Mouse (Mus musculus): Measurements from ENCODE around the gene Pdcd2l. TPM values are rescaled to one million over a fixed set of nuclear protein-coding genes. Genes with fewer than 3 reads are reported as not detected.

Pdcd2l gene
- polyA plus RNA-seq (2015; fragmentation: Nextera tagmentation; extraction: Ambion mirVana), result 20.9 and 26.0 TPM in 2 replicates

GRCm38 (mm10) chr7:34196132-34197128 lies at the start of gene Pdcd2l:
TSS of gene Pdcd2l (minus strand) at chr7:34196661.
- WGBS (ENCODE audit: insufficient replicate concordance), result 2% methylated on average over 70 of the region's 70 CpGs
- peaks cover 29% of the 10 kb centered on the region for H3K36me3 ChIP-seq (replicated peaks)
- ATAC-seq (ENCODE audit: insufficient read depth), result peak; percentile 94
- H3K4me2 ChIP-seq, result peak within 1 kb of the TSS; percentile 72
- no peaks in the 10 kb centered on the region for H3K9me3 ChIP-seq (replicated peaks)
- H3K27me3 ChIP-seq, result no peaks in the 10 kb centered on the region
- H3K9ac ChIP-seq, result peak within 1 kb of the TSS; percentile 72
- peak within 1 kb of the TSS; percentile 79 for H3K27ac ChIP-seq (replicated peaks)
- peak within 1 kb of the TSS; percentile 77 for H3K4me3 ChIP-seq (replicated peaks)
- peaks cover 17% of the 10 kb centered on the region for H3K4me1 ChIP-seq (replicated peaks)

- no peak for ATAC-seq (ENCODE audit: insufficient read depth)
- Histone ChIP-seq H3K4me1 (replicated peaks) (0 out of 2 replicates have a peak, but pooled peaks cover 1% of the 10 kb centered on the region), H3K9me3 (replicated peaks) (no peaks in the 10 kb centered on the region), H3K36me3 (replicated peaks) (peaks cover 87% of the 10 kb centered on the region), H3K9ac (no peak overlapping the region), H3K4me3 (replicated peaks) (no peak overlapping the region), H3K27ac (replicated peaks) (no peak overlapping the region), H3K27me3 (no peaks in the 10 kb centered on the region), H3K4me2 (no peak overlapping the region)
- 93% methylated on average over 11 of the region's 11 CpGs for WGBS (ENCODE audit: insufficient replicate concordance)
Measured at GRCm38 (mm10) chr7:34242176-34242575, 45.7 kb upstream of the Pdcd2l start.

- Histone ChIP-seq H3K4me2 (no peak overlapping the region), H3K27me3 (no peaks in the 10 kb centered on the region), H3K9me3 (replicated peaks) (no peaks in the 10 kb centered on the region), H3K4me1 (replicated peaks) (peaks cover 27% of the 10 kb centered on the region), H3K27ac (replicated peaks) (no peak overlapping the region), H3K36me3 (replicated peaks) (peaks cover 67% of the 10 kb centered on the region), H3K4me3 (replicated peaks) (no peak overlapping the region), H3K9ac (no peak overlapping the region)
- ATAC-seq (ENCODE audit: insufficient read depth), result no peak
- WGBS (ENCODE audit: insufficient replicate concordance), result 82% methylated on average over 5 of the region's 5 CpGs
Measured at GRCm38 (mm10) chr7:34238086-34238485, 41.6 kb upstream of the Pdcd2l start.

GRCm38 (mm10) chr7:34235602-34236001 lies 39.1 kb upstream of the Pdcd2l start:
- no peak for ATAC-seq (ENCODE audit: insufficient read depth)
- 76% methylated on average over 5 of the region's 5 CpGs for WGBS (ENCODE audit: insufficient replicate concordance)
- Histone ChIP-seq H3K36me3 (replicated peaks) (peaks cover 46% of the 10 kb centered on the region), H3K4me1 (replicated peaks) (peaks cover 49% of the 10 kb centered on the region), H3K27me3 (no peaks in the 10 kb centered on the region), H3K4me2 (no peak overlapping the region), H3K4me3 (replicated peaks) (no peak overlapping the region), H3K27ac (replicated peaks) (no peak overlapping the region), H3K9ac (no peak overlapping the region), H3K9me3 (replicated peaks) (no peaks in the 10 kb centered on the region)

- no peak for ATAC-seq (ENCODE audit: insufficient read depth)
- Histone ChIP-seq H3K27ac (replicated peaks) (peak overlapping the region; percentile 87), H3K4me2 (peak overlapping the region; percentile 90), H3K4me3 (replicated peaks) (peak overlapping the region; percentile 62), H3K9me3 (replicated peaks) (no peaks in the 10 kb centered on the region), H3K27me3 (no peaks in the 10 kb centered on the region), H3K4me1 (replicated peaks) (peaks cover 55% of the 10 kb centered on the region), H3K36me3 (replicated peaks) (peaks cover 39% of the 10 kb centered on the region), H3K9ac (peak overlapping the region; percentile 54)
- WGBS (ENCODE audit: insufficient replicate concordance), result 1% methylated on average over 17 of the region's 17 CpGs
Measured at GRCm38 (mm10) chr7:34234610-34235561, 38.4 kb upstream of the Pdcd2l start.

- H3K4me1 ChIP-seq (replicated peaks), result peaks cover 64% of the 10 kb centered on the region
Measured at GRCm38 (mm10) chr7:34233909-34234609, 37.6 kb upstream of the Pdcd2l start.

GRCm38 (mm10) chr7:34232785-34233725 lies 36.6 kb upstream of the Pdcd2l start:
- H3K9me3 ChIP-seq (replicated peaks), result no peaks in the 10 kb centered on the region
- WGBS (ENCODE audit: insufficient replicate concordance), result 36% methylated on average over 7 of the region's 7 CpGs
- peak overlapping the region; percentile 62 for H3K4me3 ChIP-seq (replicated peaks)
- peaks cover 21% of the 10 kb centered on the region for H3K36me3 ChIP-seq (replicated peaks)
- H3K27ac ChIP-seq (replicated peaks), result peak overlapping the region; percentile 87
- H3K27me3 ChIP-seq, result no peaks in the 10 kb centered on the region
- ATAC-seq (ENCODE audit: insufficient read depth), result no peak
- peak overlapping the region; percentile 54 for H3K9ac ChIP-seq
- peaks cover 74% of the 10 kb centered on the region for H3K4me1 ChIP-seq (replicated peaks)
- peak overlapping the region; percentile 90 for H3K4me2 ChIP-seq

More at GRCm38 (mm10) chr7:34233909-34234609, 37.6 kb upstream of the Pdcd2l start:
- Histone ChIP-seq H3K27ac (replicated peaks) (peak overlapping the region; percentile 87), H3K36me3 (replicated peaks) (peaks cover 31% of the 10 kb centered on the region), H3K27me3 (no peaks in the 10 kb centered on the region), H3K4me2 (peak overlapping the region; percentile 90), H3K9ac (peak overlapping the region; percentile 54), H3K4me3 (replicated peaks) (peak overlapping the region; percentile 62), H3K9me3 (replicated peaks) (no peaks in the 10 kb centered on the region)
- ATAC-seq (ENCODE audit: insufficient read depth), result peak; percentile 89
- WGBS (ENCODE audit: insufficient replicate concordance), result under 1% methylated on average over 46 of the region's 46 CpGs

- no peaks in the 10 kb centered on the region for H3K9me3 ChIP-seq (replicated peaks)
- H3K4me2 ChIP-seq, result peak within 1 kb of the TSS; percentile 96
- peaks cover 93% of the 10 kb centered on the region for H3K4me1 ChIP-seq (replicated peaks)
- H3K9ac ChIP-seq, result peak within 1 kb of the TSS; percentile 77
- no peaks in the 10 kb centered on the region for H3K27me3 ChIP-seq
- peak within 1 kb of the TSS; percentile 77 for H3K27ac ChIP-seq (replicated peaks)
- peak; percentile 58 for ATAC-seq (ENCODE audit: insufficient read depth)
- 0% methylated on average over 35 of the region's 39 CpGs for WGBS (ENCODE audit: insufficient replicate concordance)
- peaks cover 26% of the 10 kb centered on the region for H3K36me3 ChIP-seq (replicated peaks)
- peak within 1 kb of the TSS; percentile 76 for H3K4me3 ChIP-seq (replicated peaks)
Measured at GRCm38 (mm10) chr7:34230116-34230515, 33.7 kb upstream of the Pdcd2l start, which contains the start of gene Gpi1. TSS of gene Gpi1 (minus strand) at chr7:34230336.

GRCm38 (mm10) chr7:34229691-34230111 lies 33.2 kb upstream of the Pdcd2l start:
- 0 out of 2 replicates have a peak, but pooled peaks have one; percentile 1 for ATAC-seq (ENCODE audit: insufficient read depth)
- peak overlapping the region; percentile 77 for H3K27ac ChIP-seq (replicated peaks)
- WGBS (ENCODE audit: insufficient replicate concordance), result 0% methylated on average over 19 of the region's 19 CpGs
- peaks cover 30% of the 10 kb centered on the region for H3K36me3 ChIP-seq (replicated peaks)
- H3K4me1 ChIP-seq (replicated peaks), result peaks cover 89% of the 10 kb centered on the region
- no peaks in the 10 kb centered on the region for H3K27me3 ChIP-seq
- H3K9me3 ChIP-seq (replicated peaks), result no peaks in the 10 kb centered on the region
- H3K4me3 ChIP-seq (replicated peaks), result peak overlapping the region; percentile 76
- H3K9ac ChIP-seq, result peak overlapping the region; percentile 77
- peak overlapping the region; percentile 96 for H3K4me2 ChIP-seq

Measured in liver, embryonic 15.5 days (tissue).